Mouse (Mus musculus) E14TG2a.4 (cell line): ENCODE measurements at regions not wholly inside any gene's neighbourhood (a gene's known extent, or its start where the extent isn't known, plus 50 kb on each side); places are given as distances from the start of the nearest gene placed in this dataset.

Source experiments
- CTCF ChIP-seq: conservative IDR thresholded peaks from 2 replicates; pipeline ENCODE4 v1.5.1; 2014; ENCODE audit warnings: low read length
- NANOG ChIP-seq: IDR thresholded peaks from 2 replicates; pipeline ENCODE4 v1.6.1; 2014; ENCODE audit warnings: borderline replicate concordance, low read length, mixed read lengths
- POU5F1 ChIP-seq: IDR thresholded peaks from 2 replicates; pipeline ENCODE4 v1.6.1; 2014; ENCODE audit warnings: low read length, borderline replicate concordance

DNA sequence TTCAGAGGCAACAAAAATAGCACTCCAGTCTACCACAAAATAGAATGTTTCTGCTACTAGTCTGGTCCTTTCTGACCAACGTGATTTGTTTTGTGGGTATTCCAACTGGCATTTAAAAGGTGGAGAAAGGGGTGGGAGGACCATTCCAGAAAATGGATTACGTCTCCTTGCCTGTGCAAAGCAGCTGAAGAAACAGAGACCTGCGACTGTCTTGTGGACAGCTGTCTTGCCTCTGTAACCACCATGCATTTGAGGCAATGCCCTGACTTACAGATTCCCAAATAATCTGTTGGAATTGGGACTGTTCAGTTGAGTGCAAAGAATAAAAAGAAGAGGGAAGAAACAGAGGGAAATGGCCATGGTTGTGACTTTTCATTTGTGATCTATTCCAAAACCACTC, 687.0 kb upstream of the Sox9 start:
- TF ChIP-seq CTCF (no peak), POU5F1 (no peak), NANOG (no peak)
